Mouse (Mus musculus) monocyte, adult 5-6 weeks (primary cell): ENCODE results near the gene Itgb6. TPM values are rescaled to one million over a fixed set of nuclear protein-coding genes. Genes with fewer than 3 reads are reported as not detected.

Source experiments
- ATAC-seq: fragments of 153-309, 156-312 bp; replicated peaks from 2 replicates; pipeline ENCODE4 v1.8.0; 2017; ENCODE audit warnings: mild to moderate bottlenecking; ENCODE audit not compliant: low TSS enrichment, insufficient number of reproducible peaks, severe bottlenecking, poor library complexity, low FRiP score
- total RNA-seq: library from RNA; stranded (forward); fragments of 200-1000, 200-491, 200-594 nt; gene quantifications from 3 replicates; pipeline ENCODE4 v1.2.3, GENCODE M21; 2017

Itgb6 gene
- total RNA-seq, 1 experiment from 2014 or later, result not detected

GRCm38 (mm10) chr2:60554561-60554960, 167.9 kb downstream of the Itgb6 start:
- ATAC-seq, result no peak

GRCm38 (mm10) chr2:60552902-60553682, 169.4 kb downstream of the Itgb6 start, which contains the start of gene Pla2r1:
TSS of gene Pla2r1 (minus strand) at chr2:60553308.
- no peak for ATAC-seq

- no peak for ATAC-seq
Measured at GRCm38 (mm10) chr2:60552177-60552901, 170.1 kb downstream of the Itgb6 start.

DNA sequence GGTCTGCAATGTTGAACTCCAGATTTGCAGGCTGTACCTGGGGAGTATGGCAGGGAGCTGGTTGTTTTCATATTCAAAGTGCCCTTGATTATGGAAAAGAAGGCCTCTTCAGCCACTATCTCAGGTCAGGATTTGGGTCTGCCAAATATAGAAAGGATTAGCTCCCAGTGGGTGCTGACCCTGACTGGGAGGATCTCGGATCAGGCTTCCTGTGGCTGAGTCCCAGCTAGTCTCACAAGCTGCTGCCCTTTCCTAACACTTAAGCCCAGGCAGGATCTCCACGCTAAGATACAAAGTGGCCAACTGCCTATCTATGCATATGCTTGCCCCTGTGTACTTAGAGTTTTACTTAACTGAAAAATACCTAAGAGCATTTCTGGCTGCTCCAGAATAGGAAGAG, 170.8 kb downstream of the Itgb6 start:
- ATAC-seq, result no peak

GRCm38 (mm10) chr2:60550521-60550920, 171.9 kb downstream of the Itgb6 start:
- no peak for ATAC-seq

GRCm38 (mm10) chr2:60549851-60550250, 172.6 kb downstream of the Itgb6 start:
- no peak for ATAC-seq

Other genes with a start within 250 kb of the Itgb6 start
- not detected in 3 replicates for gene Pla2r1, start 169.3 kb downstream of the Itgb6 start, total RNA-seq
- gene Rbms1, start 240.5 kb upstream of the Itgb6 start, total RNA-seq, result 91.2 to 110 TPM (median 106 TPM) in 3 replicates